Mouse (Mus musculus): ENCODE measurements around the gene Sephs2.

DNA sequence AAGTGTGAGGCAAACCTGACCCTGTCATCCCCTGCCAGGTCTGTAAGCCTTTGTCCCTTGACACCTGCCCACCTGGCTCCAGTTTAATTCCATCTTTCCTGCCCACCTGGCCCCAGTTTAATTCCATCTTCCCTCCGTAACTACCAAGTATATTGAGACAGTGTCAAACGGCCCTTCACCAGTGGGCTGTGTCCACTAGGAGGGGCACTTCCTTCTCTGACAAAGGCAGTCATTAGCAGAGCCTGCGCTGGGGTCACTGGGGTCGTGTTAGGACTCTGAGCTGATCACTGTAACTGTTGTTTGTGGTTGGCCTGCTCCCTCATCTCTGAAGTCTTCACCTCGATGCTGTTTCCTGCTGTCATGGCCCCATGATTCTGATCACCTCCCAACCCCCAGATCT lies 48.2 kb upstream of the Sephs2 start:
- TF ChIP-seq CTCF (IDR thresholded peaks at IDR 0.05; ENCODE audit: low read depth, low read length) (peak; percentile 56), POLR2A (IDR thresholded peaks at IDR 0.05; ENCODE audit: extremely low read depth, insufficient read depth, low read length) (no peak)

All from liver, adult 2 months (tissue).